Mouse (Mus musculus) CD4-positive helper T cell, adult 2 months (primary cell): ENCODE data around the gene Olfr774.
"Not testable (repeated sequence)": the region's sequence is repeated elsewhere in the genome, so short reads cannot be mapped to it uniquely, and the experiment has no call there.

ENCODE experiments used
- DNase-seq: peaks from one replicate; pipeline ENCODE4 v3.0.0-alpha.2; 2012; ENCODE audit warnings: low read depth, missing footprints, low spot score

Gene Olfr774

DNA sequence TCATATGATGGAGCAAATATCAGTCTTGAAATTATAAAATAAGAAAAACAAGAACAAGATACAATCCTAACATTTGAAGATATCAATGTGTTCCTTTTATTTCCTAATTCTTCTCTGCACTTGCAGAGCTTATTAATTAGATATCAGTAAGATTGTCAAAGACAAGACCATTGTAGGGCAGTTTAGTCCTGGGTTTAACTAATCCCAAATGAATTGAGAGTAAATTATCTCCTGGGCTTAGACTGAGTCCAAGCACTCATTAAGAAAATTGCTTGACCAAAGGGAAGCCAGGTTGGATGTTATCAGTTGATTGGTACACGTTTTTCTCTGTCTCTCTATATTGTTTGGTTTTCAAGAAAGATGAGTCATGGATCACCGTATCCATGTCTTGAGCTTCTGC is at the start of gene Olfr774:
Gene Olfr774, plus strand, starts transcription at position 301 of the 400 bp plus-strand sequence.
- no peak for DNase-seq

DNA sequence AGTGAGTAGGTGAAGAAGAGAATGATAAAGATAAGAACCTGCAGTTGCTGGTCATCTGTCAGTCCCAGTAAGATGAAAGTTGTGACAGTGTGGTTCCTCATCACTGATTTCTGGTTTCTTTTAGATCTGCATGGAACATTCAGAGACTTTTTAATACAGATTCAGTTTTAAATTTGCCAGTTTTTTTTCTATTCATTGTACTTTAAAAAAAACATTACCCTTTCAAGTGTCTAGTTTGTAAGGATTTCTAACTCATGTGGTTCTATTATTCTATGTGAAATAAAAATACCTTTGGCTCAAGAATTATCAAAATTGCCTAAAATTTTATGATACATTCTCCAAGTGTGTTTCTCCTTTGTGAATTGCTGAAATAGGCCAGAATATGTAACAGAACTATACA is 48.7 kb upstream of the Olfr774 start, which contains the start of gene Olfr773:
Gene Olfr773, minus strand, starts transcription at position 101 of the 400 bp plus-strand sequence.
- DNase-seq = not testable (repeated sequence)

DNA sequence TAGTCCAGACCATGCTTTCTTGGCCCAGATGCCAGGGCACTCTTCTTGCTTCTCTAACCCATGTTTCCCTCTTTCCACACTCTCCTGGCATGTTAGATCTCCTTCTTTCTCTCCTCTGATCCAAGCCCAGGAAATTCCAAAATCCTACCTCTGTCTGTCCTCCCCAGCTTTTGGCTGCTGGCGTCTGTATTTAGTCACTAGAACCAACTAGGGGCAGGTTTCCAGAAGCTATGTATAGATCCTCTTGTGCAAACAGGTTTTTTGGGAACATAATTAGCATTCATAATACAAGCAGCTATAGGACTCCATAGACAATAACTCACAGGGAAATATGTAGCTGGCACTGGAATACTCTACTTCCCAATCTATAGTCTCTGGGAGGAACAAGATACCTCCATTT is 5.3 kb upstream of the Olfr774 start:
- DNase-seq = no peak

DNA sequence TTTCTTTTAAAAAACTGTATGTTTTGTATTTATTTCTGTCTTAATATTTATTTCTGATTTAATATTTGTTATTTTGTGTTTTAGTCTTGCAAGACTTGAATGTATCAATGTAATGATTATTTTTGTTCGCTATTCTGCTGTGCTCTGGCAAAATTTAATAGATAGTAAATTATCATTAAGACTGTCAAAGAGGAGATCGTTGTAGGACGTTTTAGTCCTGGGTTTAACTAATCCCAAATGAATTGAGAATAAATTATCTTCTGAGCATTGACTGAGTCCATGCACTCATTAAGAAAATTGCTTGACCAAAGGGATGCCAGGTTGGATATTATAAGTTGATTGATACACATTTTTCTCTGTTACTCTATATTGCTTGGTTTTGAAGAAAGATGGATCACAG is 12.1 kb downstream of the Olfr774 start, which contains the start of gene Olfr775:
Gene Olfr775, plus strand, starts transcription at position 301 of the 400 bp plus-strand sequence.
- no peak for DNase-seq

DNA sequence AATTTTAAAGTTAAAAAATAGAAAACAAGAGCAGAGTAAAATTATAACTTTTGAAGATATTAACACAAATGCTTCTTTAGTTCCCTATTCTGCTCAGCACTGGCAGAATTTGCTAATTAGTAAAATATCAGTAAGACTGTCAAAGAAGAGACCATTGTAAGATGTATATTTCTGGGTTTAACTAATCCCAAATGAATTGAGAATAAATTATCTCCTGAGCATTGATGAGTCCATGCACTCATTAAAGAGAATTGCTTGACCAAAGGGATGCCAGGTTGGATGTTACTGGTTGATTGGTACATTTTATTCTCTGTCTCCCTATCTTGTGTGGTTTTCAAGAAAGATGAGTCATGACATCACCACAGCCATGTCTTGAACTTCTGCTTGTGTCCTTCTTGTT is 22.8 kb downstream of the Olfr774 start, which contains the start of gene Olfr776:
Gene Olfr776, plus strand, starts transcription at position 301 of the 400 bp plus-strand sequence.
- no peak for DNase-seq

DNA sequence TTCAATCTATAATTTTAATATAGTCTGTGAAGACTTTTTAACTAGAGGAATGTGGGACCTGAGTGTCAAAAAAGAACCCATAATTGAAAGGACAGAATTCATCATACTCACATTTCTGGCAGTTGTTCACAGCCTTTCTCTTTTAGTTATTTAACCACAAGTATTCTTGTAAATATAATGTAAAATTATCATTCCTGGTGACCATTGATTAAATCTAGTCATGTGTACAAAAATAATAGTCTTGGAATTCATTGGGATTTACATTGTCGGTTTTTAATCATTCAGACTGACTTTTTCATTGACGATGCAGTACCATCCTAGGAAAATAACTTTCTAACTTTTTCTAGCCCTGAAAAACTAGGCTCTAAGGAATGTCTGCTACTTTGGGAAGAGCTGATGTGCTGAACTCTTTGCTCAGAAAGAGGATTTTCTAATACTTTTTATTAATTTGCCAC is 35.1 kb downstream of the Olfr774 start, which contains the start of gene Olfr777:
Gene Olfr777, minus strand, starts transcription at position 405 of the 455 bp plus-strand sequence.
- DNase-seq = no peak
